12 mouse cellular contexts compared by ENCODE assay signal in the genomic region with DNA sequence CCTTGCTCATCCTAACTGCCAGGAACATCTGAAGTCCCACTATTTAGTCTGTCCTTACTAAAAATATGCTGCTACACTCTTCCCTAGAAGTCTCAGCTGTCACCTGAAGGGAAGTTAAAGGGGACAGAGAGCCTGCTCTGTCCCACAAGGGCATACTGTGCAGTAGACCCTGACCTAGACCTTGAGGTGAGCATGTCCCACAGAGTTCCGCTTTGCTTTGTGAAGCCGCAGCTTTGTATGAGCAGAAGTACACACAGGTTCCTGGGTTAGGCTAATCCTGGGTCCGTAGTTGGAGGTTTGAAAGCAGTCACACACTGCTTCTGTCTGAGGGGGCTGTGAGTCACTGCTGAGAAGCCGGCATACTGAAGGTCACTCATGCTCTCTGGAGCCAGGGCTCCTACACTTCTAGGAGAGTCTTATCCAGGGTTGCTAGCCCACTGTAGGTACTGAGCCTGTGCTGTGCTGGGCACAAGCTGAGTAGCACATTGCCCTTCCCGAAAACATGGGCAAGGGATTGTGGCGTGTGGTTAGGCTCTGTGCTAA.
DNase-seq lines count a peak whose midpoint lies in the region; ATAC-seq and TF ChIP-seq lines count a peak whose summit lies in the region.
"Had no signal": no experiment of that assay in that cellular context is flagged by ENCODE, and none has a peak within 500 bp of the region (broad histone marks: within the 10 kb centered on the region; RNA-seq: fewer than 3 reads in every experiment).

No protein-coding gene starts in this region.

- no peak for DNase-seq in heart, postnatal 25 days (ENCODE audit: low spot score)
- DNase-seq in midbrain, embryonic 11.5 days (ENCODE audit: low spot score, missing footprints), result no peak
- DNase-seq in left cerebral cortex, postnatal 36 days (ENCODE audit: low spot score in 2 of 2), result no peak
- DNase-seq in thymus, adult 2 months, result no peak
- DNase-seq: cerebellum, adult 9-10 months had no signal

- no peak overlapping the region for H3K4me3 ChIP-seq in heart, embryonic 15.5 days
- no peak overlapping the region for H3K4me3 ChIP-seq in midbrain, embryonic 11.5 days (ENCODE audit: low read depth, low read length)
- no peak overlapping the region for H3K4me3 ChIP-seq in midbrain, embryonic 16.5 days (ENCODE audit: low read depth, low read length)
- no peak overlapping the region for H3K4me3 ChIP-seq in liver, embryonic 15.5 days (replicated peaks)
- no peak overlapping the region for H3K4me3 ChIP-seq in thymus, adult 2 months (ENCODE audit: control insufficient read depth, insufficient read depth, low read length)
- H3K4me3 ChIP-seq: hindbrain, embryonic 15.5 days; myocyte had no signal

- no peaks in the 10 kb centered on the region for H3K9me3 ChIP-seq in heart, embryonic 15.5 days (replicated peaks)
- no peaks in the 10 kb centered on the region for H3K9me3 ChIP-seq in midbrain, embryonic 11.5 days (ENCODE audit: control insufficient read depth, low read length)
- H3K9me3 ChIP-seq in midbrain, embryonic 16.5 days (replicated peaks; ENCODE audit: control insufficient read depth, low read length, poor library complexity, severe bottlenecking), result no peaks in the 10 kb centered on the region
- no peaks in the 10 kb centered on the region for H3K9me3 ChIP-seq in liver, embryonic 15.5 days (replicated peaks)
- H3K9me3 ChIP-seq: hindbrain, embryonic 15.5 days had no signal

- no peaks in the 10 kb centered on the region for H3K27me3 ChIP-seq in heart, embryonic 15.5 days
- no peaks in the 10 kb centered on the region for H3K27me3 ChIP-seq in midbrain, embryonic 11.5 days (ENCODE audit: control insufficient read depth, insufficient read depth, low read length)
- H3K27me3 ChIP-seq in midbrain, embryonic 16.5 days (ENCODE audit: control insufficient read depth, insufficient read depth, low read depth, low read length), result no peaks in the 10 kb centered on the region
- H3K27me3 ChIP-seq in liver, embryonic 15.5 days, result no peaks in the 10 kb centered on the region
- no peaks in the 10 kb centered on the region for H3K27me3 ChIP-seq in thymus, adult 2 months (ENCODE audit: control insufficient read depth, insufficient read depth, low read length)
- H3K27me3 ChIP-seq: hindbrain, embryonic 15.5 days had no signal

- ATAC-seq in heart, embryonic 15.5 days (replicated peaks; ENCODE audit: insufficient number of reproducible peaks, insufficient read depth, low FRiP score, low read depth), result no peak
- ATAC-seq in midbrain, embryonic 11.5 days (ENCODE audit: low FRiP score), result no peak
- ATAC-seq in midbrain, embryonic 16.5 days, result no peak
- ATAC-seq in liver, embryonic 15.5 days (ENCODE audit: insufficient read depth), result no peak
- ATAC-seq in frontal cortex, adult (ENCODE audit: low TSS enrichment), result no peak
- ATAC-seq: lung, postnatal 0 days had no signal

- no peak overlapping the region for H3K4me2 ChIP-seq in heart, embryonic 15.5 days
- no peak overlapping the region for H3K4me2 ChIP-seq in midbrain, embryonic 11.5 days
- no peak overlapping the region for H3K4me2 ChIP-seq in midbrain, embryonic 16.5 days (ENCODE audit: low read length)
- H3K4me2 ChIP-seq in liver, embryonic 15.5 days, result no peak overlapping the region
- H3K4me2 ChIP-seq: hindbrain, embryonic 15.5 days had no signal

- no peak for TF ChIP-seq POLR2A in thymus, adult 2 months (IDR thresholded peaks at IDR 0.05; ENCODE audit: control insufficient read depth, extremely low read depth, insufficient read depth, low read length, poor library complexity)

- intact Hi-C loops in heart, postnatal 25 days (cut with DNase I), result no loop called here
- intact Hi-C loops in left cerebral cortex, postnatal 36 days (cut with DNase I), result no loop called here

- no peak for TF ChIP-seq CTCF in thymus, adult 2 months (IDR thresholded peaks at IDR 0.05; ENCODE audit: borderline replicate concordance, control insufficient read depth, extremely low read depth, insufficient read depth, low read length, poor library complexity)

- H3K27ac ChIP-seq in heart, embryonic 15.5 days, result peak overlapping the region; percentile 25; the same call in 1 of the 2 replicates
- peak overlapping the region; percentile 10; the same call in 1 of the 2 replicates for H3K27ac ChIP-seq in midbrain, embryonic 11.5 days (ENCODE audit: low read depth, low read length)
- H3K27ac ChIP-seq in midbrain, embryonic 16.5 days (ENCODE audit: low read length), result no peak overlapping the region
- H3K27ac ChIP-seq in liver, embryonic 15.5 days (replicated peaks), result peak overlapping the region; percentile 56
- no peak overlapping the region for H3K27ac ChIP-seq in thymus, adult 2 months (ENCODE audit: control insufficient read depth, insufficient read depth, low read length)
- H3K27ac ChIP-seq: hindbrain, embryonic 15.5 days had no signal

- WGBS in heart, embryonic 15.5 days, result 71% methylated on average over 6 of the region's 6 CpGs
- 84% methylated on average over 6 of the region's 6 CpGs for WGBS in midbrain, embryonic 11.5 days
- 80% methylated on average over 6 of the region's 6 CpGs for WGBS in midbrain, embryonic 16.5 days
- WGBS in liver, embryonic 15.5 days (ENCODE audit: insufficient replicate concordance), result 75% methylated on average over 6 of the region's 6 CpGs
- WGBS in thymus, adult 2 months, result 90% methylated on average over 6 of the region's 6 CpGs

- H3K36me3 ChIP-seq in heart, embryonic 15.5 days, result peaks cover 25% of the 10 kb centered on the region
- no peaks in the 10 kb centered on the region for H3K36me3 ChIP-seq in midbrain, embryonic 11.5 days (ENCODE audit: control insufficient read depth, insufficient read depth, low read length)
- no peaks in the 10 kb centered on the region for H3K36me3 ChIP-seq in midbrain, embryonic 16.5 days (ENCODE audit: control insufficient read depth, insufficient read depth, low read length)
- 0 out of 2 replicates have a peak, but pooled peaks cover 3% of the 10 kb centered on the region for H3K36me3 ChIP-seq in liver, embryonic 15.5 days (replicated peaks)
- peaks cover 6% of the 10 kb centered on the region for H3K36me3 ChIP-seq in thymus, adult 2 months (ENCODE audit: control insufficient read depth, insufficient read depth, low read length)
- H3K36me3 ChIP-seq: hindbrain, embryonic 15.5 days had no signal

- H3K4me1 ChIP-seq in heart, embryonic 15.5 days (replicated peaks), result peaks cover 31% of the 10 kb centered on the region
- peaks cover 13% of the 10 kb centered on the region for H3K4me1 ChIP-seq in midbrain, embryonic 11.5 days (ENCODE audit: control insufficient read depth, insufficient read depth, low read length)
- H3K4me1 ChIP-seq in midbrain, embryonic 16.5 days (ENCODE audit: control insufficient read depth, insufficient read depth, low read length), result peaks cover 16% of the 10 kb centered on the region
- H3K4me1 ChIP-seq in liver, embryonic 15.5 days (replicated peaks), result peaks cover 22% of the 10 kb centered on the region
- H3K4me1 ChIP-seq in thymus, adult 2 months (replicated peaks; ENCODE audit: control insufficient read depth, insufficient read depth, low read length), result peaks cover 9% of the 10 kb centered on the region

- H3K9ac ChIP-seq in heart, embryonic 15.5 days, result no peak overlapping the region
- H3K9ac ChIP-seq in midbrain, embryonic 11.5 days (ENCODE audit: low read length), result no peak overlapping the region
- no peak overlapping the region for H3K9ac ChIP-seq in midbrain, embryonic 16.5 days (ENCODE audit: low read depth, low read length)
- H3K9ac ChIP-seq in liver, embryonic 15.5 days, result no peak overlapping the region
- H3K9ac ChIP-seq: hindbrain, embryonic 15.5 days had no signal

Comparison
In these comparisons a context has a peak if more than half of its experiments do, and no peak if none do; other contexts are left out.
1. H3K27ac ChIP-seq: peak in heart, embryonic 15.5 days (single experiment), midbrain, embryonic 11.5 days (single experiment) and liver, embryonic 15.5 days (single experiment); none in midbrain, embryonic 16.5 days (single experiment) and thymus, adult 2 months (single experiment).